Mouse (Mus musculus) E14TG2a.4 (cell line): ENCODE measurements at regions not wholly inside any gene's neighbourhood (a gene's known extent, or its start where the extent isn't known, plus 50 kb on each side); places are given as distances from the start of the nearest gene placed in this dataset.

ENCODE experiments used
- CTCF ChIP-seq: conservative IDR thresholded peaks from 2 replicates; pipeline ENCODE4 v1.5.1; 2014; ENCODE audit warnings: low read length
- NANOG ChIP-seq: IDR thresholded peaks from 2 replicates; pipeline ENCODE4 v1.6.1; 2014; ENCODE audit warnings: borderline replicate concordance, low read length, mixed read lengths

- TF ChIP-seq CTCF (no peak), NANOG (no peak)
These were observed 149.8 kb downstream of the Tex29 start for GRCm38 (mm10) chr8:11990024-11990423.
